Mouse (Mus musculus) ES-E14 (cell line): ENCODE measurements around the gene Add3.

Source experiments
- CHD2 ChIP-seq: IDR thresholded peaks from 2 replicates; pipeline ENCODE4 v1.6.1; 2014; ENCODE audit warnings: mild to moderate bottlenecking, low read depth, low read length, inconsistent platforms
- HCFC1 ChIP-seq: IDR thresholded peaks from 2 replicates; pipeline ENCODE4 v1.6.1; 2012; ENCODE audit warnings: low read length, inconsistent platforms, borderline replicate concordance; ENCODE audit not compliant: insufficient read depth
- MAFK ChIP-seq: IDR thresholded peaks from 2 replicates; pipeline ENCODE4 v1.6.1; 2014; ENCODE audit warnings: mild to moderate bottlenecking, low read depth, low read length, inconsistent platforms; ENCODE audit not compliant: insufficient read depth
- ZC3H11A ChIP-seq: IDR thresholded peaks from 2 replicates; pipeline ENCODE4 v1.6.1; 2012; ENCODE audit warnings: low read depth, mild to moderate bottlenecking, inconsistent platforms, low read length, borderline replicate concordance
- ZNF384 ChIP-seq: IDR thresholded peaks from 2 replicates; pipeline ENCODE4 v1.6.1; 2012; ENCODE audit warnings: low read depth, low read length, inconsistent platforms

DNA sequence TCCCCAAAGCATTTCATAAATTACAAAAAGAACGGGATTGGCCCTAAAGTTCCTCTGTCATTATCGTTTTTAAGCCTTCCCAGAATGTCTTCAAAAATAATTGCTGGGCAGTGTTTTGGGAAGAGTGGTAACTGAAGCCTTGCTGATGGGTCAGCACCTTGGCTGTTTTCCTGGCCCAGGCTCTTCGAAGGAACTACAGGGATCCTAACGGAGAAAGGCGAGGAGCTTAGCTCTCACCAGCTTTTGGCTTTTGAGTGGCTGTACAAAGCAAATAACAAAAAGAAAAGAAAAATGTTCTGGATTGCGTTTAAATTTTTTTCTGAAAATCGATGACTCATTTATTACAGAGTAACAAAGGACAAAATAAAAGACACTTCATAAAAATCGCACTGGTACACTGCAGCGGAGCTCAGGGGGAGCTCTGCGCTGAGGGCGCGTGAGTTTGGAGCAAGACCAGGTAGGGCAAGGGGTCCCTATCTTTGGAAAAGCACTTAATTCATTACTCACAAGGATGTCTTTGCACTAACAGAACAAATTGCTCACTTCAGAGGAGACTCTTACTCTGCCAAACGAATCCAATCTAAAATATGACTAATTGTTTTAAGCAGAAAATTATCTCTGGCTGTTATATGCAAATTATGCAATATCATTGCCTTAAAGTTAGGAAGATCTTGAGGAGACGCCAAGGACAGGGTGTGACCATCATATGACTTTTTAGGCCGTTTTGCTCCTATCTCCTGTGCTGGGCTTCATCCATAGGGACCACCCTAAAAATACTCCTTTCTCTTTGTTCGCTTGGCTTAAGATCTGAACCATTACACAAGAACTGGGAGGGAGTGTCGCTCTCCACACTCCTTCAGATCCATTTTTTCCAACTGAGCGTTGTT lies 32.6 kb upstream of the Add3 start:
- TF ChIP-seq ZNF384 (no peak), HCFC1 (no peak), CHD2 (no peak), MAFK (no peak), ZC3H11A (no peak)
